Mouse (Mus musculus) retina, postnatal 1 day (tissue): ENCODE results near the gene Ccdc12.

Experiments
- DNase-seq: peaks from one replicate; pipeline ENCODE4 v3.0.0-alpha.2; 2012

Gene Ccdc12

GRCm38 (mm10) chr9:110656249-110657221 is at the start of gene Ccdc12:
Gene Ccdc12 (plus strand): TSS chr9:110656503.
- peak; percentile 99 for DNase-seq

DNA sequence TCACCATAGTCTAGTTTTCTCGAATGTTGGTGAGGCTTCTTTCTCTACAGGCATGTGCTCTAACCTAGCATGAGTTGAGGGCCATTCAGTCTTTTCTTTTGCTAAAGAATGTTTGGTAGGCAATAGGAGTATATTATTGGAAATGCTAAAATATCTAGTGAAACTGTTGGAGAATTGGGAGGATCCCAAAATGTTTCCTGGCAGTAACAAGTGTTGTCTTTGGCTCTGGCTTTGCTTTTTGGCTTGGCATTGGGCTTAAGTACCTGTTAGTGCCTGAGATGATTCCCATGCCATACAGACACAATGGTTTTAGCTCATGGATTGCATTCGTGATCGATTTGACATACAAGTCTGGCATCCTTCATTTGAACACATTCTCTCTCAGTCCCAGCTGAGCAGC is 44.8 kb upstream of the Ccdc12 start:
- no peak for DNase-seq

DNA sequence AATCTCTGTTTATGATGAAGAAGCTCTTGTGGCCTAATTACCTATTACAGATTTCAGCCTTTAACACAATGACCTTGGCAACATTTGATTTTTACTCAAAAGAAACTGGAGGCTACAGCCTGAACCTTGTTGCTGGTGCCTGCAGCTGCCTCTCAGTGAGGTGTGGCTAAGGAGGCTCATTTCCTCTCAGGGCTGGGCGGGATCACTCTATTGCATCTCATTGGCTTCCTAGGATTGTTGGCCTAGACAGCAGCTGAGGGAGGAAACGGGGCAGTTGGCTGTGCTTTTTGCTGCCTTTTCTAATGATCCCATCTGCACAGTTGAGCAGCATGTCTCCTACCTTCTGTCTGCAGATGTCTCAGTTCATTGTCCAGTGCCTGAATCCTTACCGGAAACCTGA is 39.2 kb upstream of the Ccdc12 start:
- no peak for DNase-seq

DNA sequence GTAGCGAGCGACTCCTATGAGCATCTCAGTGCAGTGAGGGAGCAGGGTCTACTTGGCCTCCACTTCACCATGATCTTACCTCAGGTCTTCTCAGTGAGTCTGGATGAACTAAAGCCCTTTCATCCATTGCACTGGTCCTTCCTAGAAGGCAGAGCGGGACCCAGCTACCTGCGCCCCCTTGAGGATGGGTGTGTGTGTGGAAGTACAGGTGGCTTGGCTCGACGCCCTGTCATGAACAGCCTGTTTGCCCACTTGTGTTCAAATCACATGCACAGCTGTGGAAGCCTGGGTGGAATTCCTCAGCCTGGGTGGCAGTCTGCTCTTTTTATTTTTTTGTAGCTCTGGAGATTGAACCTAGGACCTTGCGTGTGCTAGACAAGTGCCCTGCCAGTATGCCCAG is 36.1 kb upstream of the Ccdc12 start:
- DNase-seq, result peak; percentile 24

DNA sequence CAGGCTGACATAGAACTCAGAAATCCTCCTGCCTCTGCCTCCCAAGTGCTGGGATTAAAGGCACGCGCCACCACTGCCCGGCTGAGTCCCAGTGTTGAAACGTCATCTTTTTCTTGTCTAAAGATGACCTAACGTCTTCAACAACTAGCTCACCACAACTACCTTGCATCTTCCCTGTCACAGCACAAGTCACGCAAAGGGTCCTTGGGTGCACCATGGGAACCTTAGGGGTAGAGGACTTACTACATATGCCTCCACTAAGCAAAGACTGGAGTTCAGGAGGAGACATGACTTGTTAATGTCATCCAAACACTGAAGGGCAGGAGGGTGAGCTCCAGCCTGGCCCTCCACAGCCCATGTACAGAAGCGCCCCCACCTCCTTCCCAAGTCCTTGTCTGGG is 35.6 kb upstream of the Ccdc12 start:
- no peak for DNase-seq

- DNase-seq, result no peak
Measured at GRCm38 (mm10) chr9:110622621-110623219, 33.6 kb upstream of the Ccdc12 start.

DNA sequence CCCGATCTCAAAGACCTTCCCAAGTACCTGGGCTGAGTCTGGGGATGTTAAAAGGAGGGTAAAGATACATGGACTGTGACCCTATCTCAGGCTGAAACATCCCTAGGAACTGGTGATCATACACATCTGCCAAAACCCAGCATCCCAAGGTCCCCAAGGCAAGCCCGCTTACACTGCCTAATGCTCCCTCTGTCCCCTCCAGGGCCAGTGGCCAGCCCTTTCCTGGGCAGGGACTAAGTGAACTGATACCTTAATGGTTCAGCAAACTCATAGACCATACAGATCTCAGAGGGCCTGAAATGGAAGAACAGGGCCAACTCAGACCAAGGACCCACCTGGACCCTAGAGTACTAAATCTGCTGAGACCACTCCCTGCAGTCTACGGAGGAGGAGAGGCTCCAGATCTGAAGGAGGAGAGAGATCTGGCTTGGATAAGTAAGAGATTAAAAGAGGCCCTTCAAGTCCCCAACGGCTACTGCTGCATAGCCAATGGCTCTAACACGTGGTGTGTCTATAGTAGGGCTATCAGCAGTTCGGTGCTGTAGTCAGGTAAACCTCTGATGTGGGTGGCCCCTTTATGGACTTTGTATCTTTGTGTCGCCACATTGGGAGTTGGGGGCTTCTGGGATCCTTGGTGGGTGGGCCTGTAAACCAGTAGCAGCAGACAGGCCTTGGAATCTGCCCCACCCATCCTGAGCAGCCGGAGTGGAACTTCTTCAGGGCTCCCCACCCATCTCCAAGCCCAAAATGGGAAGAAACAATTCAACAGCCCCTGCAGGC is 32.7 kb upstream of the Ccdc12 start:
- DNase-seq, result no peak

- DNase-seq, result peak; percentile 95
Measured at GRCm38 (mm10) chr9:110624361-110625166, 31.7 kb upstream of the Ccdc12 start, which contains the start of gene Nradd. Gene Nradd (minus strand): TSS chr9:110624452.

DNA sequence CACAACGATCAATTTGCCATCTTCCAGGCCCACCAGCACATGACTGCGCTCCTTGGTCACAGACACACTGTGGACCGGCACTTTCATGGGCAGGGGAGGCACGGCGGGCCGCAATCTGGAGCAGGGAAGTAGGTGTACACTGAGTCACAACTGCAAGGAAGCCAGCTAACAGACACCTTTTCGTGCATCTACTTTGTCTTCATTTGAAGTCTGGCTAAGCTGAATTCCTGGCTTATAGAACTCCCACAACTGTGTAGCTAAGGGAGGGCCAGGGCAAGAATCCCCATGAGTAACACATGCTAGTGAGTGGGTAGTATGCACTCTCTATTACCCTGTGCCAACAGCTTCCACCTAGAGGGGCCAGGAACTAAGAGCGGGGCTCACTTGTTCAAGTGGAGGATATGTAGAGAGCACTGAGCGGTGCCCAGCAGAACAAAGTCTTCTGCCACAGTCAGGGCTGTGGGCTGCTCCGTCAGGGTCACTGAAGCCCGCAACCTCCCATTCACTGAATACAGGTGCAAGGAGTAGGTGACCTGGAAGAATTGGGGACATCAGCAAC is 30.9 kb upstream of the Ccdc12 start:
- DNase-seq, result no peak

DNA sequence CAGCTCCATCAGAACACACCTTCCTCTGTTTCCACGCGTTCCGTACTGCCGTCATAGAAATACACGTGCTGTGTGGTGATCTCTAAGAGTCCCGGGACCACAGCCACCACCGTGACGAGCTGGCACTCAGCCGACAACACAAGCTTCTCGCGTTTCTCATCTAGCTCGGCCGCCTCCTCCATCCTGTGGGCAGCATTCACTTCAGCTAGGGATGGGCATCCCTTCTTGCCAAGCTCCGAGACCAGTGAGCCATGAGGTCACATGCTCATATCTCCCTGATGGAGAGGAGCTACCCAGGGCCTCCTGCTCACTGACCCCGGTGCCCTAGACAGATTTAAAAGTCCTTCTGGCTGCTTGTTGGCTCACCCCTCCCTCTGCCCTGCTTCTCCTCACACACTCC is 26.1 kb upstream of the Ccdc12 start:
- no peak for DNase-seq

GRCm38 (mm10) chr9:110631191-110631590 is 25.1 kb upstream of the Ccdc12 start:
- DNase-seq, result peak; percentile 78

GRCm38 (mm10) chr9:110631651-110632275 is 24.5 kb upstream of the Ccdc12 start:
- peak; percentile 63 for DNase-seq

DNA sequence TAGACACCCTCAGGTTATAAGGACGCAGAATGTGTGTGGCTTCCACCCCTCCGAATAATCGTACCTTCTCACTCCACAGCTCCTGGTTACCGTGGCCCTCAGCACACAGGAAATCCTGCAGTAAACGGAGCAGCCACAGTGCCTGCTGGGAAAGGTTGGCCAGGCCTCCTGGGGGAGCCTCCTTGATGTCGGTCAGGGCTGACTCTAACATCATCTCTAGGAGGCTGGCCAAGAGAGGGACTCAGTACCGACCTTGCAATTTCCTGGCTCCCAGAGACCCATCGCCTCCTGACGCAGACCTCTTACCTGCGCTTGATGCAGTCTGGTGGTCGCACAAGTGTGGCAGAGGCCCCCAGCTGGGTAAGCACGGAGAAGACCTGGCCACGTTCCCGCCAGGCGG is 23.6 kb upstream of the Ccdc12 start:
- no peak for DNase-seq

DNA sequence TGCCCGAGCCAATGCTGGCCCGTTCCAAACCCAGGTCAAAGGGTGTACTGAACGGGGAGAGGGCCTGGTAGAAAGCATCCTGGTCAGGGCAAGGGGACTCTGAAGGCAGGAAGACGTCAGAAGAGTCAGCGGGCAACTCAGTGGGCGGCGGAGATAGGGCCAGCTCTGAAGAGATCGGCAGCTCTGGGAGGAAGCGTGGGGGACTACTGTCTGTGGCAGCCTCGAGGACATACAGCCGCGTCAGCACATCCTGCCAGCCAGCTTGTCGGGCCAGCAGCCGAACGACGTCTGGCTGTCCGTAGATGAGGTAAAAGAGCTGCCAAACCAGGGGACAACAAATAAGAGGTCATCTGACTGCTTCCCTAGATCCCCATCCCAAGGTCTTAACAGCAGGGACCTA is 22.4 kb upstream of the Ccdc12 start:
- DNase-seq, result no peak

- peak; percentile 81 for DNase-seq
Measured at GRCm38 (mm10) chr9:110635225-110635624, 21.1 kb upstream of the Ccdc12 start.

GRCm38 (mm10) chr9:110638611-110639021 is 17.7 kb upstream of the Ccdc12 start:
- no peak for DNase-seq

DNA sequence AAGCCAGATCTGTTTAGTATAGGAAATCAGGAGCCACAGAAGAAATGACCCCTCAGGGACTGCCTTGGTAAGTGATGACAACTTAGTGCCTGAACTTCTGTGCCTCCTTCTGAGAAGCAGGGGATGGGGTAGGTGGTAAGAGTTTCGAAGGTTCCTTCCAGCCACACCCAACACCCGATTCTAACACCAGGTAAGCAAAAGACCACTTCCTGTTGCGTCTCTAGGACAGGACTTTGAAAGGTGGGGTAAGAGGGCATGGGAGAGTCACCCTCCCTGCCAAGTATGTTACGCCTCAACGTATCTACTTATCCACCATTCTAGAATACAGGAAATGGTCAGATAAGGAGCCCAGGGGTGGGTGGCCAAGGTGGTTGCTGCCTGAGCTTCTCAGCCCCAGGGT is 15.3 kb upstream of the Ccdc12 start:
- no peak for DNase-seq

- DNase-seq, result no peak
Measured at GRCm38 (mm10) chr9:110642812-110643524, 13.3 kb upstream of the Ccdc12 start.

DNA sequence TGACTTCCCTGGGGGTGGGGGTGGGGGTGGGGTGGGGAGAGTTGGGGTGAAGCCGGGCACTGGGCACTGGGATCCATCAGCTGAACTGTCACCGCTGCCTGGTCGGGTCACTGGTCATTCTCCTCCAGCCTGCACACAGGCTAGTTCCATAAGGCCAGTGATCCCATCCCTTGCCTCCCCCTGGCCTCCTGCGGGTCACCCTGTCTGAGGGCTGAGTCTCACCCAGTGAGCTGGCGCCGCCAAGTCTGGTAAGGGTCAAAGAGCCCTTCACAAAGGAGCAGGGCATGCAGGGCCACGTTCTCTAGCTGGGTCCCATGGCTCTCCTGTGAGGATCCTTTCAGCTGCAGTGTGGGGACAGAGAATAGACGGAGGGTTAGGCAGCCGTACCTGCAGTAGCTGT is 12.5 kb upstream of the Ccdc12 start:
- no peak for DNase-seq

DNA sequence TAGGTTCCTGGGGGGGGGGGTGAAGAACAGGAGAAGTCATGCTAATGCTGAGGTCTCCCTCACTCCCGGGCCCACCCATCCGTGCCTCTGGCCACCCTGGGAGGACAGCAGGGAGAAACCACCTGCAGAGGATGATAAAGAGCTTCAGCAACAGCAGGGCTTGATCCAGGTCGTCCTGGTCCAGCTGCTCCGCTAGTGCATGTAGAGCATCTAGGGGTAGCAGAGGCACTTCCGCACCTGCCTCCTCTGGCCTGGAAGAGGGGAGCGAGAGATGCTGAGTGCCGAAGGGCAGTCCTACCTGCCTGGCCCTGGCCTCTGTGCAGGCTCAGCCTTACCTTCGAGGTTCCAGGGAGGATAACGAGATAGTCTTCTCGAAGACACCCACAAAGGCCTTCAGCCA is 12.0 kb upstream of the Ccdc12 start:
- DNase-seq, result no peak

- DNase-seq, result no peak
Measured at GRCm38 (mm10) chr9:110645219-110645618, 11.1 kb upstream of the Ccdc12 start.
